22 mouse cellular contexts compared by ENCODE assay signal in genomic region chr3:101481951-101482350, GRCm38 (mm10).
"Had no signal": no experiment of that assay in that cellular context is flagged by ENCODE, and none has a peak within 500 bp of the region (broad histone marks: within the 10 kb centered on the region; RNA-seq: fewer than 3 reads in every experiment).

No protein-coding gene starts in this region.

- H3K4me1 ChIP-seq: liver, embryonic 12.5 days; liver, embryonic 15.5 days; megakaryocyte, embryonic 14.5 days; midbrain, embryonic 12.5 days; midbrain, embryonic 15.5 days; neural tube, embryonic 12.5 days; neural tube, embryonic 15.5 days; stomach, embryonic 15.5 days had no signal

- H3K4me2 ChIP-seq: limb, embryonic 13.5 days; liver, embryonic 12.5 days; liver, embryonic 15.5 days; lung, embryonic 14.5 days; midbrain, embryonic 12.5 days; midbrain, embryonic 15.5 days; neural tube, embryonic 12.5 days; neural tube, embryonic 15.5 days; stomach, embryonic 15.5 days had no signal

- DNase-seq: kidney, adult 2 months; kidney, postnatal 25 days; layer of hippocampus, adult 9-11 months; liver; lung, embryonic 14.5 days; retina, postnatal 1 day; right cerebral cortex, postnatal 25 days; spleen, adult 18-20 months; thymus, postnatal 25 days had no signal

- H3K36me3 ChIP-seq: limb, embryonic 10.5 days; limb, embryonic 13.5 days; liver, embryonic 12.5 days; liver, embryonic 15.5 days; midbrain, embryonic 12.5 days; midbrain, embryonic 15.5 days; neural tube, embryonic 12.5 days; neural tube, embryonic 15.5 days; stomach, embryonic 15.5 days had no signal

- H3K9me3 ChIP-seq: limb, embryonic 10.5 days; limb, embryonic 13.5 days; liver, embryonic 12.5 days; liver, embryonic 15.5 days; midbrain, embryonic 12.5 days; midbrain, embryonic 15.5 days; neural tube, embryonic 12.5 days; neural tube, embryonic 15.5 days; stomach, embryonic 15.5 days had no signal

- H3K9ac ChIP-seq: limb, embryonic 13.5 days; liver, embryonic 12.5 days; liver, embryonic 15.5 days; lung, embryonic 14.5 days; midbrain, embryonic 12.5 days; midbrain, embryonic 15.5 days; neural tube, embryonic 12.5 days; neural tube, embryonic 15.5 days; stomach, embryonic 15.5 days had no signal

- H3K27ac ChIP-seq: kidney, postnatal 0 days; layer of hippocampus, adult 2 months; limb, embryonic 10.5 days; limb, embryonic 13.5 days; liver, embryonic 12.5 days; liver, embryonic 15.5 days; midbrain, embryonic 12.5 days; midbrain, embryonic 15.5 days; neural tube, embryonic 12.5 days; neural tube, embryonic 15.5 days; stomach, embryonic 15.5 days had no signal

- H3K4me3 ChIP-seq: layer of hippocampus, adult 2 months; limb, embryonic 10.5 days; limb, embryonic 13.5 days; liver, embryonic 12.5 days; liver, embryonic 15.5 days; megakaryocyte, embryonic 14.5 days; midbrain, embryonic 12.5 days; midbrain, embryonic 15.5 days; neural tube, embryonic 12.5 days; neural tube, embryonic 15.5 days; stomach, embryonic 15.5 days had no signal

- H3K27me3 ChIP-seq: limb, embryonic 13.5 days; liver, embryonic 15.5 days; midbrain, embryonic 15.5 days; neural tube, embryonic 12.5 days; neural tube, embryonic 15.5 days; stomach, embryonic 15.5 days had no signal

- ATAC-seq: intestine, postnatal 0 days; liver, embryonic 12.5 days; midbrain, embryonic 15.5 days had no signal
